Mouse (Mus musculus) common myeloid progenitor, adult 5-6 weeks (primary cell): ENCODE data around the gene Nhsl2. TPM values are rescaled to one million over a fixed set of nuclear protein-coding genes. Genes with fewer than 3 reads are reported as not detected.

Source experiments
- ATAC-seq: replicated peaks from 2 replicates; pipeline ENCODE4 v1.8.0; 2016; ENCODE audit warnings: low read depth, mild to moderate bottlenecking, moderate TSS enrichment, inconsistent platforms; ENCODE audit not compliant: poor library complexity, severe bottlenecking
- total RNA-seq: library from RNA; stranded (forward); fragments of 200-1000, 187-1606 nt; gene quantifications from 2 replicates; pipeline ENCODE4 v1.2.3, GENCODE M21; 2017

Nhsl2 gene
- 2.8 and 5.3 TPM in 2 replicates for total RNA-seq

- peak; percentile 69; the same call in 1 of the 2 replicates for ATAC-seq
Measured at GRCm38 (mm10) chrX:101849281-101849821, at the start of gene Nhsl2. Gene Nhsl2 (plus strand): TSS chrX:101849385.

GRCm38 (mm10) chrX:101805512-101805911 lies 43.7 kb upstream of the Nhsl2 start:
- peak; percentile 76 for ATAC-seq

DNA sequence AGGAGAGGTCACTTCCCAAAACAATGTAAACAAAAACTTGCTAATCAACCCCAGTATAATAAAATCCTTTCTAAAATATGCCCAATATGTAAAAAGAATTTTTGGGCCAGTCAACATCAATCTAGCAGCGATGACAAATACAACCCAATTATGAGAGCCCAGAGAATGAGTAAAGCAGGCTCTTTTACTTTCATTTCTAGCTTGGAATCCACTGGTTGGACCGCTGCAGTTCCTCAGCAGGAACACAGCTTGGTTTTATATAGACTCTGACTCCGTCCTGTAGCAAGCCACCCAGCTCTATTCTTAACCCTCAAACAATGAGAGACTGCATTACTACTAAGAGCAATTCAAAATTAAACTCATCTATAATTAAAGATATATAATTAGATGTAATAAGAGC lies 37.4 kb upstream of the Nhsl2 start:
- ATAC-seq = peak; percentile 52; the same call in 1 of the 2 replicates

GRCm38 (mm10) chrX:101819163-101819562 lies 30.0 kb upstream of the Nhsl2 start:
- peak; percentile 52; the same call in 1 of the 2 replicates for ATAC-seq

GRCm38 (mm10) chrX:101819980-101820379 lies 29.2 kb upstream of the Nhsl2 start:
- ATAC-seq = peak; percentile 66

GRCm38 (mm10) chrX:101847191-101847795 lies 1.9 kb upstream of the Nhsl2 start:
- no peak for ATAC-seq

DNA sequence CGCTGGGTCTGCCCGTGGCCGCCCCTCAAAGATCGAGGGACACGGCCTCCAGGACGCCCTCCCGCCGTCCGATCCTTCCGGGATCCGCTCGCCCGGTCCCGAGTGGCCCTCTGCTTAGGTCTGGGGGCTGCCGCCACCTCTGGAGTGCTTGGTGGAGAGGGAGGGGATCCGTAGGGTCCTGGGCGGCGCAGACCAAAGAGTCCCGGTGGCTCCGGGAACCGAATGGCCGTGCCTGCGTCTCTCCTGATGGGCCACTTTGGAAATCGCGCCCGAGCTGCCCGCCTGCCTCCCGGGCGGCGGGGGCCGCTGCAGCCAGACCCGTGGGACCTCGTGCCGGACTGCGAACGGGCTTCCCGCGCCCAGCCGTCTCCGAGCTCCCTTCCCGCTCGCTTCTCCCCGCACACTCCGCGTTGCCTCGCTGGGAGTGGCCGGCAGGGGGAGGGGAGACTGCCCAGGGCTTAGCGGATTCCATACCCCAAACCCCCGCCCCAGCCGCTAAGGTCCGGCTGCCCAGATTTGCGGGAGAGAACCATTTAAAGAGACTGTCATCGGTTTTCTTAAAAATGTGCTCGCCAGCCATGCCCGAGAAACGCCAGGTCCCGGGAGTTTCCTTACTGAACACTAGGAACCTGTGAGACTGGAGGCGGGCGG lies 841 bp downstream of the Nhsl2 start:
- ATAC-seq = no peak

DNA sequence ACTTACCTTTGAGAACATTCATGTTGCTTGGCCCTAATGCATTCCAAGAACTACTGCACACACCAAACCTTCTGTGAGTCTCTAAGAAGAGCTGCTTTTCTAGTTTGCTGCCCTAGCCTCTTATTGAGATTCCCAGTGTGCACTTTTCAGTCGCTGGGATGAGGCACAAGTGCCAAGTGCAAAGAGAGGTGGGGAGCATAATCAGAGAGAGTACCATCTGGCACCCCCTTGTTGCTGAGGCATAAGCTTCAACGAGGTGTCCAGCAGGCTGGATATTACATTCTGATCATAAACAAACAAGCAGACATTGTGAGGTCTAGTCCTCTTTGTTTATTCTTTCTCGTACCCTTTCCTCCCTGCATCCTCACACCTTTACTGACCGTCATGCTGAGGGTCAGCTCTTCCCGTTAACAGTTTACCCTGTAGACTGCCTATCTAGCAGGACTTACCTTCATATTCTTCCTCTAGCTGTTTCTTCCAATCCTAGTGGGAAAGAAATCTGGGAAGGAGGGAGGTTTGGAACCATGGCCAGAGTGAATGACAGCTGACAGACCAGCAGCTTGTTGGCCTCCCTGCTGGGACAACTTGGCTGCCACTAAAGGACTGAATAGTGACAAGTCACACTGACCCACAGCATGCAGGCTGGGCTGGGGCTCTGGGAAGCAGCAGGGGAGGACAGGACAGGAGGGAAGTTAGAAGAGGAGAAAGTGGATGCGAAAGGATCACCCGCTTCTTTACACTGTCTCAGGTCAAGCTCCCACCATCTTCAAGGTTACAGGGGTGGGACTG lies 2.6 kb downstream of the Nhsl2 start:
- no peak for ATAC-seq

- ATAC-seq = no peak
Measured at GRCm38 (mm10) chrX:101863666-101864378, 14.6 kb downstream of the Nhsl2 start.

DNA sequence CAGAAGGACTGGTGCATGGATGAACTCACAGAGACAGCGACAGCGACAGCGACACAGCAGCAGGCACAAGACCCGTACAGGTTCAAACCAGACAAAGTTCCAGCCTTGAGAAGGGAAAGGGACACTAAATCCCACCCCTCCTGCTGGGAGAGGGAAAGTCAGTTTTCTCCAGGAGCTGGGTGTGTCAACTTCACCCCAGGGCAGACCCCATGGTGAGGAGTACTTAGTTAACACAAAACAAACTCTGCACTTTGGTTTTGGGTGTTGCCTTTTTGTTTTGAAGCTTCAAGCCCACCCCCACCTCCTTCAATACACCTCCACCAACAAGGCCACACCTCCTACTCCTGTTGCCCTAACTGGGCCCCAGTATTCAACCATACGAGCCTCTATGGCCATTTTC lies 15.6 kb downstream of the Nhsl2 start:
- no peak for ATAC-seq

DNA sequence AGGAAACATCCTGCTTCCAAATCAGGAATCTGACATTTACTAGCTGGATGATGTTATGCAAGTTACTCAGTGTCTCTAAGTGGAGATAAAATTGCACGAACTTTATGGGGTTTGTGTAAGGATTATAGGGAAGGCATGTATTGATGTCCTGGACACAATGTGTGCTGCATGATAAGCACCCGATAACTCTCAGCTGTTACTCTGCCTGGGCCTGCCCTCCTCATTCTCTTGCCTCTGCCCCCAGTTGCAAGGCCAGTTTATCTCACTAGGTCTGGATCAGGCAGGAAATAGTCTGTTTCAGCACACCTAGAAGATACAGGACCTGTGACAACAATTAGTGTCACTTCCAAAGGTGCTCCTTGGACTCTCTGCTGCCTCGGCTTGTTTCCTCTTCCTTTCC lies 25.0 kb downstream of the Nhsl2 start:
- no peak for ATAC-seq

GRCm38 (mm10) chrX:101874901-101875300 lies 25.7 kb downstream of the Nhsl2 start:
- no peak for ATAC-seq

- no peak for ATAC-seq
Measured at GRCm38 (mm10) chrX:101876136-101876535, 27.0 kb downstream of the Nhsl2 start.

- ATAC-seq = no peak
Measured at GRCm38 (mm10) chrX:101877840-101878239, 28.7 kb downstream of the Nhsl2 start.

DNA sequence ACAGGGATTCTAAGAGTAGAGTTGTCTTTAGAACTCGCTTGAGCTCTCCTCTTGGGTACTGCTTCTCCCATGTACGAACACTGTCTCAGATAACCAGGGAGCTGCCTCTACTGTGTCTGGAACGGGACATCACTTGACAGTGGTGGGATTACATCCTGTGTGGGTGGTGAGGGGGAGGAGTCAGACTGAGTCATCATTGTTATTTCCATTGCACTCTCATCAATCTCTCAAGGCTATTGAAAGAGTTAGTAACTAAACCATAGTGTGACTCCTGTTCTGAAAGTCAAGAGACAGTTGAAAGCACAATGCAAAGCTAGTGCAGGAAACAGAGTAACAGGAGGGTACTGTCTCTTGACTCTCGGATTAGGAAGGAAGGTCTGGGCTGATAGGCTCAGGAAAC lies 29.4 kb downstream of the Nhsl2 start:
- ATAC-seq = no peak

- no peak for ATAC-seq
Measured at GRCm38 (mm10) chrX:101882141-101882751, 33.1 kb downstream of the Nhsl2 start.

- no peak for ATAC-seq
Measured at GRCm38 (mm10) chrX:101889384-101889783, 40.2 kb downstream of the Nhsl2 start.

DNA sequence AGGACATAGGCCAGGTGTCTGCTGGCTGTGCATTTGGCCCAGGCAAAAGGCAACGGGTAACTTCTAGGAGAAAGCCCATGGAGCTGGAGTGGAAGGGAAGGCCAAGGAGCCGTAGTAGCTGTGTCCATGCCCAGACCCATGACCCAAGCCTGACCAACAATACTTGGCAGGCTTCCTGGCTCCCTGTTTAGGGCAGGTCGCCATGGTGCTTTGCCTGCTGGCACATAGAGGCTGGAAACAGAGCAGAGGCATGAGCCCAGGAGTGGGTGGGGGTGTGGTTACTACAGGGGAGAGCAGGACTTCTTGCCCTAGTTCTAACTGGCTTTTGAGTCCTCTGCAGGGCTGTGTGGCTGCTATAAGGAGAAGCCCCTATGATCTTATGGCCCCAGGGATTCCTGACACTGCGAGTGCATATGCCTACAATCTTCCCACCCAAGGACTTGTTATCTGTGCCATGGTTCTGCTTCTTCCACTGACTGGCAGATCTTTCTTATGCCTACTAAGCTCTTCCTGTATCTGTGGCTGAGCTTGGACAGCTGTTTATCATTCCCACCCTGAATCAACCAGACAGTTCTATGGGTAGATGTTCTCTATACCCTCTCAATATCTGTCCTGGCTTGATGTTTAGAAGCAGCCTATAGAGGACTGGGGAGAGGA lies 40.8 kb downstream of the Nhsl2 start:
- ATAC-seq = no peak; the same call in 1 of the 2 replicates

GRCm38 (mm10) chrX:101893796-101894195 lies 44.6 kb downstream of the Nhsl2 start:
- ATAC-seq = no peak
